Mouse (Mus musculus) kidney, adult 2 months (tissue): ENCODE measurements at regions not wholly inside any gene's neighbourhood (a gene's known extent, or its start where the extent isn't known, plus 50 kb on each side); places are given as distances from the start of the nearest gene placed in this dataset.

ENCODE experiments used
- CTCF ChIP-seq: fragments of 200-500 bp; conservative IDR thresholded peaks from 2 replicates; pipeline ENCODE4 v1.5.1; 2011; ENCODE audit warnings: low read depth, mild to moderate bottlenecking, control low read depth, low read length, moderate library complexity, mixed read lengths; ENCODE audit not compliant: insufficient read depth, insufficient read length
- POLR2A ChIP-seq: fragments of 200-500 bp; IDR thresholded peaks from one replicate; pipeline ENCODE4 v1.6.1; 2011; ENCODE audit warnings: low read depth, low read length, control low read depth

GRCm38 (mm10) chr1:155483693-155484092 lies 66.5 kb upstream of the Xpr1 start:
- no peak for TF ChIP-seq CTCF
- TF ChIP-seq POLR2A: no peak
